ENCODE assay signal across 8 mouse cellular contexts in genomic region chr13:55362453-55363060, GRCm38 (mm10). TPM values are rescaled to one million over a fixed set of nuclear protein-coding genes. Genes with fewer than 3 reads are reported as not detected.
A peak's percentile ranks its signal among the peaks of the same experiment; 100 is the strongest.
DNase-seq lines count a peak whose midpoint lies in the region; ATAC-seq lines count a peak whose summit lies in the region.

Gene Lman2 (minus strand): TSS chr13:55362783.

- intact Hi-C loops in heart, postnatal 14 days (cut with DNase I), result no loop called here

- H3K36me3 ChIP-seq in forebrain, embryonic 14.5 days (ENCODE audit: control insufficient read depth, insufficient read depth, low read length), result peaks cover 31% of the 10 kb centered on the region
- peaks cover 19% of the 10 kb centered on the region for H3K36me3 ChIP-seq in neural tube, embryonic 15.5 days

- H3K4me1 ChIP-seq in forebrain, embryonic 14.5 days (ENCODE audit: control insufficient read depth, insufficient read depth, low read length), result peaks cover 10% of the 10 kb centered on the region
- H3K4me1 ChIP-seq in neural tube, embryonic 15.5 days, result peaks cover 37% of the 10 kb centered on the region

- peak; percentile 99 for ATAC-seq in forebrain, embryonic 14.5 days
- ATAC-seq in neural tube, embryonic 15.5 days (ENCODE audit: low FRiP score), result peak; percentile 99

- H3K9me3 ChIP-seq in forebrain, embryonic 14.5 days (replicated peaks; ENCODE audit: control insufficient read depth, low read length), result no peaks in the 10 kb centered on the region
- H3K9me3 ChIP-seq in neural tube, embryonic 15.5 days (replicated peaks), result no peaks in the 10 kb centered on the region

- H3K27ac ChIP-seq in forebrain, embryonic 14.5 days (ENCODE audit: low read depth, low read length), result peak within 1 kb of the TSS; percentile 89
- peak within 1 kb of the TSS; percentile 87 for H3K27ac ChIP-seq in neural tube, embryonic 15.5 days (replicated peaks)

- WGBS in forebrain, embryonic 14.5 days, result under 1% methylated on average over 35 of the region's 35 CpGs
- under 1% methylated on average over 35 of the region's 35 CpGs for WGBS in neural tube, embryonic 15.5 days

- 0 out of 2 replicates have a peak, but pooled peaks cover 2% of the 10 kb centered on the region for H3K27me3 ChIP-seq in forebrain, embryonic 14.5 days (replicated peaks; ENCODE audit: control insufficient read depth, insufficient read depth, low read length)
- H3K27me3 ChIP-seq in neural tube, embryonic 15.5 days (replicated peaks), result peaks cover 12% of the 10 kb centered on the region

- peak; percentile 100 for DNase-seq in ES-CJ7 (ENCODE audit: low read depth, low spot score)
- peak; percentile 93 for DNase-seq in cerebellum, adult 11 months
- DNase-seq in forebrain, embryonic 14.5 days (ENCODE audit: low spot score), result peak; percentile 99
- peak; percentile 93 to 95 for DNase-seq in heart, postnatal 14 days
- DNase-seq in layer of hippocampus, adult 11-12 months (ENCODE audit: low spot score), result peak; percentile 98
- DNase-seq in lung, adult 18-20 months, result peak; percentile 98
- DNase-seq in testis, postnatal 14 days (ENCODE audit: low spot score), result peak; percentile 97

- H3K4me3 ChIP-seq in forebrain, embryonic 14.5 days (ENCODE audit: low read depth, low read length), result peak within 1 kb of the TSS; percentile 94
- peak within 1 kb of the TSS; percentile 98 for H3K4me3 ChIP-seq in neural tube, embryonic 15.5 days (replicated peaks)

- H3K9ac ChIP-seq in forebrain, embryonic 14.5 days (ENCODE audit: low read length), result peak within 1 kb of the TSS; percentile 85
- H3K9ac ChIP-seq in neural tube, embryonic 15.5 days (replicated peaks), result peak within 1 kb of the TSS; percentile 89

- peak within 1 kb of the TSS; percentile 86 for H3K4me2 ChIP-seq in forebrain, embryonic 14.5 days (ENCODE audit: low read length)
- H3K4me2 ChIP-seq in neural tube, embryonic 15.5 days, result peak within 1 kb of the TSS; percentile 90

RNA-seq across cellular contexts. Expression of gene Lman2, which starts in this region (rescaled TPM):
- 45.0 and 52.0 TPM in 2 replicates for polyA plus RNA-seq in forebrain, embryonic 14.5 days (2014; fragmentation: Nextera tagmentation; extraction: Ambion mirVana)
- total RNA-seq in heart, postnatal 14 days (2021), result 10 to 100 TPM; 46.0 to 49.9 TPM
- 44.9 and 57.7 TPM in 2 replicates for polyA plus RNA-seq in neural tube, embryonic 15.5 days (2015; fragmentation: Nextera tagmentation; extraction: Ambion mirVana)

Comparison
In these comparisons a context has a peak if more than half of its experiments do, and no peak if none do; other contexts are left out.
1. Peak in every context shown above with its lines: DNase-seq, ATAC-seq, H3K4me3 ChIP-seq and H3K27ac ChIP-seq.